20 mouse cellular contexts compared by ENCODE assay signal in genomic region chr3:148472943-148473444, GRCm38 (mm10).
DNase-seq lines count a peak whose midpoint lies in the region; ATAC-seq and TF ChIP-seq lines count a peak whose summit lies in the region.
"Had no signal": no experiment of that assay in that cellular context is flagged by ENCODE, and none has a peak within 500 bp of the region (broad histone marks: within the 10 kb centered on the region; RNA-seq: fewer than 3 reads in every experiment).

No protein-coding gene starts in this region.

- no peaks in the 10 kb centered on the region for H3K9me3 ChIP-seq in kidney, embryonic 15.5 days (replicated peaks)
- no peaks in the 10 kb centered on the region for H3K9me3 ChIP-seq in kidney, postnatal 0 days (replicated peaks; ENCODE audit: low read length)
- H3K9me3 ChIP-seq: embryonic facial prominence, embryonic 10.5 days; embryonic facial prominence, embryonic 12.5 days; forebrain, embryonic 13.5 days; forebrain, embryonic 15.5 days had no signal

- DNase-seq in kidney, postnatal 36 days = no peak
- DNase-seq in kidney, postnatal 0 days (ENCODE audit: low spot score) = peak; percentile 62
- no peak for DNase-seq in kidney, postnatal 25 days
- DNase-seq in MN1 (ENCODE audit: low spot score) = peak; percentile 45
- DNase-seq in spleen, postnatal 4 days (ENCODE audit: low spot score in 2 of 2) = no peak
- DNase-seq: adrenal gland, adult 8-10 months; adrenal gland, postnatal 14 days; adrenal gland, postnatal 36 days; cerebellum, adult 11-12 months; cerebellum, adult 2 months; cerebellum, adult 9-10 months; cerebellum, postnatal 10 days; cerebellum, postnatal 25 days had no signal

- H3K4me3 ChIP-seq in kidney, embryonic 15.5 days (replicated peaks) = no peak overlapping the region
- no peak overlapping the region for H3K4me3 ChIP-seq in kidney, postnatal 0 days (replicated peaks; ENCODE audit: low read depth, low read length)
- H3K4me3 ChIP-seq: embryonic facial prominence, embryonic 10.5 days; embryonic facial prominence, embryonic 12.5 days; forebrain, embryonic 13.5 days; forebrain, embryonic 15.5 days had no signal

- WGBS in kidney, embryonic 15.5 days = 36% methylated on average over 6 of the region's 6 CpGs
- WGBS in kidney, postnatal 0 days = 37% methylated on average over 6 of the region's 6 CpGs

- H3K9ac ChIP-seq in kidney, embryonic 15.5 days = no peak overlapping the region
- no peak overlapping the region for H3K9ac ChIP-seq in kidney, postnatal 0 days (ENCODE audit: low read depth, low read length)
- H3K9ac ChIP-seq: embryonic facial prominence, embryonic 12.5 days; forebrain, embryonic 13.5 days; forebrain, embryonic 15.5 days had no signal

- H3K27me3 ChIP-seq in kidney, embryonic 15.5 days = no peaks in the 10 kb centered on the region
- no peaks in the 10 kb centered on the region for H3K27me3 ChIP-seq in kidney, postnatal 0 days (ENCODE audit: insufficient read depth, low read length)
- H3K27me3 ChIP-seq: embryonic facial prominence, embryonic 12.5 days; forebrain, embryonic 13.5 days; forebrain, embryonic 15.5 days; Patski had no signal

- TF ChIP-seq CTCF in kidney, postnatal 0 days (IDR thresholded peaks at IDR 0.05; ENCODE audit: low read depth) = no peak

- H3K4me1 ChIP-seq in kidney, embryonic 15.5 days = no peaks in the 10 kb centered on the region
- H3K4me1 ChIP-seq in kidney, postnatal 0 days (replicated peaks; ENCODE audit: insufficient read depth, low read length) = no peaks in the 10 kb centered on the region
- H3K4me1 ChIP-seq: embryonic facial prominence, embryonic 10.5 days; embryonic facial prominence, embryonic 12.5 days; forebrain, embryonic 13.5 days; forebrain, embryonic 15.5 days had no signal

- ATAC-seq in kidney, embryonic 15.5 days (replicated peaks; ENCODE audit: low FRiP score) = peak; percentile 81
- no peak for ATAC-seq in kidney, postnatal 0 days (replicated peaks; ENCODE audit: low FRiP score, low read depth)
- ATAC-seq: activated CD4-positive, CD25-positive, alpha-beta regulatory T cell, adult 4 months; forebrain, embryonic 13.5 days; forebrain, embryonic 15.5 days; Patski had no signal

- no peak overlapping the region for H3K27ac ChIP-seq in kidney, embryonic 15.5 days
- H3K27ac ChIP-seq in kidney, postnatal 0 days = no peak overlapping the region
- H3K27ac ChIP-seq: embryonic facial prominence, embryonic 10.5 days; embryonic facial prominence, embryonic 12.5 days; forebrain, embryonic 13.5 days; forebrain, embryonic 15.5 days had no signal

- H3K36me3 ChIP-seq in kidney, embryonic 15.5 days = no peaks in the 10 kb centered on the region
- no peaks in the 10 kb centered on the region for H3K36me3 ChIP-seq in kidney, postnatal 0 days (ENCODE audit: insufficient read depth, low read length)
- H3K36me3 ChIP-seq: embryonic facial prominence, embryonic 10.5 days; embryonic facial prominence, embryonic 12.5 days; forebrain, embryonic 15.5 days had no signal

- no peak overlapping the region for H3K4me2 ChIP-seq in kidney, embryonic 15.5 days
- no peak overlapping the region for H3K4me2 ChIP-seq in kidney, postnatal 0 days (ENCODE audit: low read length)
- H3K4me2 ChIP-seq: embryonic facial prominence, embryonic 12.5 days; forebrain, embryonic 13.5 days; forebrain, embryonic 15.5 days had no signal

Comparison
In these comparisons a context has a peak if more than half of its experiments do, and no peak if none do; other contexts are left out.
1. DNase-seq: peak in kidney, postnatal 0 days (single experiment) and MN1 (single experiment); none in kidney, postnatal 36 days (0 of 2), kidney, postnatal 25 days (0 of 2) and spleen, postnatal 4 days (0 of 2).